Mouse (Mus musculus) limb, embryonic 15.5 days (tissue): ENCODE data around the gene Cfap99. TPM values are rescaled to one million over a fixed set of nuclear protein-coding genes. Genes with fewer than 3 reads are reported as not detected.

Experiments used
- ATAC-seq: fragments of 200-750 bp; cut with Nextera tagmentation; 2 replicates; pipeline ENCODE4 v1.8.0; 2017; ENCODE audit warnings: low read depth, moderate TSS enrichment; ENCODE audit not compliant: insufficient number of reproducible peaks, low FRiP score, low TSS enrichment
- H3K27ac ChIP-seq: fragments of 300-500 bp; sonication (generic); 2 replicates; pipeline ENCODE4 v1.5.1; 2015; ENCODE audit warnings: moderate library complexity, mild to moderate bottlenecking, inconsistent platforms
- H3K27me3 ChIP-seq: fragments of 300-500 bp; sonication (generic); 2 replicates; pipeline ENCODE4 v1.6.1; 2015; ENCODE audit warnings: inconsistent platforms
- H3K36me3 ChIP-seq: fragments of 300-500 bp; sonication (generic); 2 replicates; pipeline ENCODE4 v1.6.1; 2015; ENCODE audit warnings: inconsistent platforms
- H3K4me1 ChIP-seq: fragments of 300-500 bp; sonication (generic); 2 replicates; pipeline ENCODE4 v1.6.1; 2015; ENCODE audit warnings: inconsistent platforms
- H3K4me2 ChIP-seq: fragments of 300-500 bp; sonication (generic); 2 replicates; pipeline ENCODE4 v1.6.1; 2015; ENCODE audit warnings: mild to moderate bottlenecking, inconsistent platforms
- H3K4me3 ChIP-seq: fragments of 300-500 bp; sonication (generic); 2 replicates; pipeline ENCODE4 v1.5.1; 2015; ENCODE audit warnings: mild to moderate bottlenecking, inconsistent platforms
- H3K9ac ChIP-seq: fragments of 300-500 bp; sonication (generic); 2 replicates; pipeline ENCODE4 v1.6.1; 2015; ENCODE audit warnings: inconsistent platforms
- H3K9me3 ChIP-seq: fragments of 300-500 bp; sonication (generic); 2 replicates; pipeline ENCODE4 v1.6.1; 2016; ENCODE audit warnings: inconsistent platforms
- WGBS: fragments of 180-500 bp; shearing (Covaris S2); methylation state at CpG from one replicate; pipeline ENCODE4 v1.1.7; 2015; 5-methylcytosine and 5-hydroxymethylcytosine counted together
- polyA plus RNA-seq: library from polyadenylated mRNA; unstranded; fragments of >200 nt; fragmentation: Nextera tagmentation; extraction: Ambion mirVana; gene quantifications from 2 replicates; pipeline ENCODE4 v1.2.1, GENCODE M21; 2015

Gene Cfap99
- polyA plus RNA-seq, 1 experiment from 2014 or later: not detected

DNA sequence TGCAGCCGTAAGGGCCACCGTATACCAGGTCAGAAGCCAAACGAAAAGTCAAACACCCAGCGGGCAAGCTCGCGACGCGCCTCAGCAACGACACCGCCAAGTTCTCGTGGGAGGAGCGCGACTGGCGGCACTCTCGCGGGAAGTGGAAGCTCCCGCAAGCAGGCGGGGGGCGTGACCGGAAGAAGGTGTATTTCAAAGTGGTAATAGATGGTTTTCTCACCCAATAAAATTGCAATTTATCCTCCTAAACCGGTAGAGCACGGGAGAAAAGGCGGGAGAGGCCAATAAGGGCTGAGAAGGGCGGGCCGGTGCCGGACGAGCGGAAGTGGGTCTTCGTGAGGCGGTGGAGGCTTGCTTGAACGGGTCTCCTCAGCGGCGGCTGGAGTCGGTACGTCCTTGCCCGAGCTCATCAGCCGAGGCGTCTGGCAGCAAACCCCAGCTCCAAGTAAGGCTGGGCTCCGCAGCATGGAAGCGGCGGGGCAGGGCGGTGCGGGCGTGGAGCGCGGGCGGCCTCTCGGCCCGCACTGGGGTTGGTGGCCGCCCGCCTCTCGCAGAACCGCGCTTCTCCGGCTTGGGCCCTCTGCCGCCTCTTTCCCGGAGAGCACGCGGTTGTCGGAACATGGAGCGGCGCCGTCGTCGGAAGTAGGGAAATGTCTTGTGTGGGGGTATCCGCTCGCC lies 47.8 kb downstream of the Cfap99 start, which contains the start of gene Rnf4:
Rnf4 (plus strand) TSS at position 193 of the 678 bp plus-strand sequence.
- H3K4me1 ChIP-seq: peaks cover 19% of the 10 kb centered on the region
- H3K27ac ChIP-seq: peak within 1 kb of the TSS; percentile 91
- ATAC-seq: peak; percentile 96
- WGBS: under 1% methylated on average over 67 of the region's 67 CpGs
- H3K9me3 ChIP-seq: no peaks in the 10 kb centered on the region
- peak within 1 kb of the TSS; percentile 94 for H3K4me3 ChIP-seq
- no peaks in the 10 kb centered on the region for H3K27me3 ChIP-seq
- no peaks in the 10 kb centered on the region for H3K36me3 ChIP-seq
- peak within 1 kb of the TSS; percentile 72 for H3K4me2 ChIP-seq
- peak within 1 kb of the TSS; percentile 86 for H3K9ac ChIP-seq

DNA sequence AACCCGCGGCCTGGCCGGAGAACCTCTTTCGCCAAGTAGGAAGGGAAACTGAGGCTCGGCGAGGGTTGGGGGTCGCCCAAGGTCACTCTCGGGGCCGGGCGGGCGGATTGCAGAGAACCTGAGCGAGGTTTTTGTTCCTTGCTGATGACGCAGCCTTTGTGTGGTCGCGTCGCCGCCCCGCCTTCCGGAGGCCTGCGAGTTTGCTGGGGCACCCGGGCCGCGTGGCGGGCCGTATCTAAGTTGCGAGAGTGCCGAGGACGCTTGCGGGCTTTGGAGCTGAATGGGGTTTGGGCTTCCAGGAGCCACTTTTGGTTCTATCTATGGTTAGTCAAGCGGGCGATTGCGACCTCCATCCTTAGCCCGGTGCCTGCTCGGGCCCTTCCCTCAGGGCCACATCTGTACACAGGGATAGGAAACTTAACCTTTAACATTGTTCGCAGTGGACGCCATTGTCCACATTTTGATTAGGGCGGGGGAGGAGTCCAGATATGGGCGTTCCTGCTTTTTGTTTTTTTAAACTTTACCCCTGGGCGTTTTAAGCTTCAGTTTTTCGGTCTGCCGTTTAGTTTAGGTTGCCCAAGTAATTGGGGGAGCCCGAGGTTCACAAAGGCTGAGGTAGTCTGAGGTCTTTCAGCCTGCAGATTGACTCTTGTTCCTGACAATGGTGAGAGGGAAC lies 48.5 kb downstream of the Cfap99 start:
- Histone ChIP-seq H3K4me2 (peak overlapping the region; percentile 66), H3K4me3 (peak overlapping the region; percentile 94), H3K27ac (peak overlapping the region; percentile 91), H3K9me3 (no peaks in the 10 kb centered on the region), H3K9ac (peak overlapping the region; percentile 78), H3K4me1 (peaks cover 19% of the 10 kb centered on the region), H3K27me3 (no peaks in the 10 kb centered on the region), H3K36me3 (no peaks in the 10 kb centered on the region)
- ATAC-seq: no peak
- under 1% methylated on average over 42 of the region's 42 CpGs for WGBS

DNA sequence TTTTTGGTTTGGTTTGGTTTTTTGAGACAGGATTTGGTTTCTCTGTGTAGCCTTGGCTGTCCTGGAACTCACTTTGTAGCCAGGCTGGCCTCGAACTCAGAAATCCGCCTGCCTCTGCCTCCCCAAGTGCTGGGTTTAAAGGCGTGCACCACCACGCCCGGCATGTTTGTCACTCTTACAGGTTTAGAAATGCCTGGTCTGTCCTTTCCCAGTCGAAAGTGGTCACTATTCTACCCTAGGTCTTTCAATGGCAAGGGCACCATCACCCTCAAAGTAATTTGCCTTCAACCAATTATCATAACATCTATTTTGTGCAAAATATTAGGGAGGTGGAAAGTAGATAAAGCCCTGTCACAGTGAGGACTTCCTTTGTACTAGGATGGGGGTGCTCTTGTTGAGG lies 51.8 kb downstream of the Cfap99 start:
- no peaks in the 10 kb centered on the region for H3K9me3 ChIP-seq
- no peak overlapping the region for H3K4me2 ChIP-seq
- H3K36me3 ChIP-seq: peaks cover 17% of the 10 kb centered on the region

DNA sequence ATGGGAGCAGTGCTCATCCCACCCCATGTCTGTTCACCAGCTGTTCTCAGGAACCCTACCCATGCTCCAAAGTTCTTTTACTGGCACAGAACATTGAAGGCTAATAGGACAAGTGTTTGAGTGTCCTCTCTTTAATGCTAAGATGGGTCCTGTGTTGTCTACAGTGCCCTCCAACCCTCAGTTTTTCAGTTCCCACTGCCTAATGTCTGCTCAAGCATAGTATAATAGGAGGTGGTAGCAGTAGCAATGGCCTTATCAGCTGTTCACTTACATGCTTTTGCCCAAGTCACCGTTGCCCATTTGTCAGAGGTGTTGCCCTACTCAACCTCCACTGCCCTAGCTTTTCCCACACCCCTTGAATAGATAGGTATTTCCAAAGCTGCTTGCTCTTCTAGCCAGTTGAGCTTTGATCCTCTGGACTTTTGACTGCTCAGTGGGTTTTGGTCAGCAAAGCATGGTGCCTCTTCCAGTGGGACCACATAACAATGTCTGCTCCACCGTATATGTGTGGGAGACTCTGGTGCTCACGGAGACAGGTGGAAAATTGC lies 63.8 kb downstream of the Cfap99 start:
- Histone ChIP-seq H3K36me3 (peaks cover 94% of the 10 kb centered on the region), H3K27ac (no peak overlapping the region), H3K9me3 (no peaks in the 10 kb centered on the region), H3K27me3 (no peaks in the 10 kb centered on the region), H3K4me1 (no peaks in the 10 kb centered on the region), H3K4me3 (no peak overlapping the region), H3K9ac (no peak overlapping the region), H3K4me2 (no peak overlapping the region)
- ATAC-seq: no peak
- 78% methylated on average over 3 of the region's 3 CpGs for WGBS

More for the DNA sequence above, 51.8 kb downstream of the Cfap99 start:
- H3K9ac ChIP-seq: no peak overlapping the region
- H3K27me3 ChIP-seq: no peaks in the 10 kb centered on the region
- no peak for ATAC-seq
- H3K27ac ChIP-seq: no peak overlapping the region
- 93% methylated on average over 6 of the region's 6 CpGs for WGBS
- no peak overlapping the region for H3K4me3 ChIP-seq
- peaks cover 18% of the 10 kb centered on the region for H3K4me1 ChIP-seq

DNA sequence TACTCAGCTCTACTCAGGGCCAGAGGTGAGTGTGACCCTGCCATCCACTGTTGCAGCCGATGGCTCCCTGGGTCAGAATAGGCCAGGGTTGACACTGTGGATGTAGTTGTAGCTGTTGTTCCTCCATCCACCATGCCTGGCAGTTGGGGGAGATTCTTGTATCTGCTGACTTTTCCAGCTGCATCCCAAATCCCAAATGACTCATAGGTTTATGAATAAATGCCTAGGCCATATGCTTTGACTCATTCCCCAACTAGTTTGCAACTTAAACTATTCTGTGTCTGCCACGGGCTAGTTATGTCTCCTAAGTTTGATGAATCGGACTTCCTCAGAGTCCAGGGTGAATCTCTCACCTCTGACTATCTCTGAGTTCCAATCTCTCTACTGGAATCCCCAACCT lies 71.9 kb downstream of the Cfap99 start:
- H3K9me3 ChIP-seq: no peaks in the 10 kb centered on the region
- H3K36me3 ChIP-seq: peaks cover 60% of the 10 kb centered on the region
- no peak for ATAC-seq
- H3K27ac ChIP-seq: no peak overlapping the region
- no peak overlapping the region for H3K4me2 ChIP-seq
- 89% methylated on average over 3 of the region's 3 CpGs for WGBS
- no peak overlapping the region for H3K4me3 ChIP-seq
- H3K27me3 ChIP-seq: no peaks in the 10 kb centered on the region
- H3K9ac ChIP-seq: no peak overlapping the region
- no peaks in the 10 kb centered on the region for H3K4me1 ChIP-seq

DNA sequence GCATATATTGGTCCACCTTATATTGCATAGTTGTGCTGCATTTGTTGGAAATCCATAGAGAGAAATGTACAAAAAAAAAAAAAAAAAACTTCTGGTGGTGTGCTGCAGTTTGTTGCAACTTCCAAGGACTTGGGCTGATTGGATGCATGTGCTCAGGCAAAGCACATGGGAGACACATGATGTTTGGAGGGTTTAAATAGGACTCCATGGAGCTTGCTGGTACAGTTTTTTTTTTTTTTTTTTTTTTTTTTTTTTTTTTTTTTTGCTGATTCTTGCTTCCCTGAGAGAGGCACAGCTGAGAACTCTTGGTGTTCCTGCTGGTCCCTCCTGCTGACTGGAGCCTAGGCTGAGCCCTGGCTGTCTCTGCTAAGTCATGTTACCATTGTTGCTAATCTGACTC lies 74.7 kb downstream of the Cfap99 start:
- H3K4me1 ChIP-seq: no peaks in the 10 kb centered on the region
- no peak overlapping the region for H3K4me2 ChIP-seq
- no peak overlapping the region for H3K4me3 ChIP-seq
- no peak overlapping the region for H3K27ac ChIP-seq
- no peak overlapping the region for H3K9ac ChIP-seq
- ATAC-seq: no peak
- no peaks in the 10 kb centered on the region for H3K27me3 ChIP-seq
- peaks cover 36% of the 10 kb centered on the region for H3K36me3 ChIP-seq
- no peaks in the 10 kb centered on the region for H3K9me3 ChIP-seq

DNA sequence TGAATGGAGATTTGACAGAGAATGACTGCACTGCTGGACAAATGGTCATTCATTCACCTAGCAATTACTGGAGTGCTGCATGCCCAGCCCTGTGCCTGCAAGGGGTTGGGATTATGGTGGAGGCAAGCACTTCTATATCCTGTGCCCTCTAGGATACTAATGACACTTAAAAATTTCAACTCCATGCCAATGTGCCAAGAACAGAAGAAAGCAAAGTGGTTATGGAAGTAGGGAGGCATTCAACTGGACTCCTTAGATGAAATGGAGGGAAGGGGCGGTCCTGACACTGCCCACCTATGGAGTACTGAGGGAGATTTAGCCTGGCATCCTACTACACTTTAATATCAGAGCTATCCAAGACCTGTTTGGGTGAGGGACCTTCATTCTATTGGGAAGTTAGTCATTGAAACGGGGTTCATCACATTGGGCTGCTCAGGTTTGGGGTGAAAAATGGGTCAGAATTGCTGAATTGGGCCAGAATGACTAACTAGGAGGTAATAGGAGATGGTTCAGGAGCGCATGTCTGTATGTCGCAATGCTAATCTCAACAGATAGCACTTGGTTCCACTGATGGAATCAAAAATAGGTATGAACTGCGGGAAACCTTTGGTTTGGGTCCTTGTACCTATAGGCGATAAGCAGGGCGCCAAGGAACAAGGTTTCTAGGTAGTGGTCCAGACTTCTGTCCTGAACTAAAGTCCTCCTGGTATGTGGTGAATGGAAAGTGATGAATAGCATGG lies 80.3 kb downstream of the Cfap99 start:
- Histone ChIP-seq H3K4me1 (peaks cover 18% of the 10 kb centered on the region), H3K27me3 (no peaks in the 10 kb centered on the region), H3K4me3 (peak overlapping the region; percentile 86), H3K36me3 (peaks cover 7% of the 10 kb centered on the region), H3K27ac (peak overlapping the region; percentile 83), H3K9ac (peak overlapping the region; percentile 58), H3K4me2 (peak overlapping the region; percentile 67), H3K9me3 (no peaks in the 10 kb centered on the region)
- WGBS: 71% methylated on average over 7 of the region's 7 CpGs
- ATAC-seq: no peak

DNA sequence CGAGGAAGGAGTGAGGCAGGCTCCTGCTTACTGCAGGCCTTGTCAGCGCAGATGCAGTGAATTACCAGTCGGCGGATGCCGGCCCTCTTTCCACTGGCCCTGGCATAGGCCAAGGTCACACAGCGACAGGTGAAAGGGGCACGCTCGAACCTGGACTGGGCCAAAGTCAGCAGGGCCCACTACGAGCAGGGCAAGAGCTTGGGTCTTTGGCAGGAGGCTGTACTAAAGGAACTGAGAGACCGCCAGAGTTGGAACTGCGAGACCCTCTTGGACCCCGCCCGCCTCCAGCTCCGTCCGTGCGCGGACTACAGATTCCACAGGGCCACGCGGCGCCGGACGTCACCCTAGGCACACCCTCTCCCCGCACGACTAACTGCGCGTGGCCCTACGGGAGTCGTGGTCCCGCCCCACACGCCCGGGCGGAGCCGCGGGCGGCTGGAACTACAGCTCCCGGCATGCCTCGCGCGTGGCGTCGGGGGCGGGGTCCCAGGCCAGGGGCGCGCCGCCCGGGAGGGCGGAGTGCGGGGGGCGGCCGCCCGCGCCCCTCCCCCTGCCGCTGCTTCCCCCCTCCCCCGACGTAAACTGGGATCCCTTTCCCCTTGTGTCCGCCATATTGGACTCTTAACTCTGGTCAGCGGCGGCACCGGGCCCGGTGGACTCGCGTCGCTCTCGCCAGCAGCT lies 81.1 kb downstream of the Cfap99 start, which contains the start of gene Fam193a:
Fam193a (plus strand) TSS at position 593 of the 681 bp plus-strand sequence.
- peaks cover 18% of the 10 kb centered on the region for H3K4me1 ChIP-seq
- peak within 1 kb of the TSS; percentile 96 for H3K9ac ChIP-seq
- peaks cover 5% of the 10 kb centered on the region; the same call in 1 of the 2 replicates for H3K36me3 ChIP-seq
- H3K9me3 ChIP-seq: no peaks in the 10 kb centered on the region
- ATAC-seq: peak; percentile 100
- peak within 1 kb of the TSS; percentile 86 for H3K4me3 ChIP-seq
- peak within 1 kb of the TSS; percentile 85 for H3K27ac ChIP-seq
- no peaks in the 10 kb centered on the region for H3K27me3 ChIP-seq
- under 1% methylated on average over 47 of the region's 64 CpGs for WGBS
- H3K4me2 ChIP-seq: peak within 1 kb of the TSS; percentile 67

DNA sequence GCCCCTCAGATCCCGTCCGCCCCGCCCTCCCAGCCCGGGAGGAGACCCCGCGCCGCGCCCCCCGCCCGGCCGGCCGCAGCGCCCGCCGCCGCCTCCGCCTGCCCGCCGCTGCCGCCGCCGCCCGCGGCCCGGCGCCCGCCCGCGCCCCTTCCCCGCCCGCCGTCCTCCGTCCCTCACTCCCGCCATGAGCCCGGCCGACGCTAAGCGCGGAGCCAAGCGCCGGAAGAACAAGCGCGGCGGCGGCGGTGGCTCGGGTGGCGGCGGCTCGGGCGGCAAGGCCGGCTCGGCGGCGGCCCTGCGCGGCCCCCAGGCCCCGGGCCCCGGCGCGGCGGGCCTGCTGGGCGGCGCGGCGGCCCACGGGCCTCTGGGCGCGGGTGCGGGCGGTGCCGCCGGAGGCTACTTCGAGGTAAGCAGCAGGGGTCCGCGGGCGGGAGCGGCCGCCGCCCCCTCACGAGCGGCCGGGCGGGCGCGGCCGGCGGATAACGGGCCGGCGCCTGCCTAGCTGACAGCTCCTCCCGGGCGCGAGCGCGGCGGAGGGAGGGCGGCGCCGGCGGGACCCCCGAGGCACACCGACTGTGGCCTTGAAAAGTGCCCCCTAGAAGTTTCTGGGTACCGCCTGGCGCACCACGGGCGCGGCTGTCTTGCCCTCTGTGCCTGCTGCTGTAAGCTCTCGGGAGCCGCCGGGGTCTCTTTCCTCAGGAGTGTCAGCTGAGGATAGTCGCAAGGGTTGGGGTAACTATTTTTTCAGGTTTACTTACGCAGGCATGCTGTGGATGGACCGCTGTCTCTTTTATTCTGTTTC lies 81.8 kb downstream of the Cfap99 start:
- no peak for ATAC-seq
- peaks cover 18% of the 10 kb centered on the region for H3K4me1 ChIP-seq
- H3K27me3 ChIP-seq: no peaks in the 10 kb centered on the region
- H3K36me3 ChIP-seq: no peaks in the 10 kb centered on the region; the same call in 1 of the 2 replicates
- no peaks in the 10 kb centered on the region for H3K9me3 ChIP-seq
- H3K27ac ChIP-seq: peak overlapping the region; percentile 85
- H3K9ac ChIP-seq: peak overlapping the region; percentile 96
- H3K4me3 ChIP-seq: peak overlapping the region; percentile 86
- peak overlapping the region; percentile 58 for H3K4me2 ChIP-seq
- WGBS: under 1% methylated on average over 54 of the region's 114 CpGs

DNA sequence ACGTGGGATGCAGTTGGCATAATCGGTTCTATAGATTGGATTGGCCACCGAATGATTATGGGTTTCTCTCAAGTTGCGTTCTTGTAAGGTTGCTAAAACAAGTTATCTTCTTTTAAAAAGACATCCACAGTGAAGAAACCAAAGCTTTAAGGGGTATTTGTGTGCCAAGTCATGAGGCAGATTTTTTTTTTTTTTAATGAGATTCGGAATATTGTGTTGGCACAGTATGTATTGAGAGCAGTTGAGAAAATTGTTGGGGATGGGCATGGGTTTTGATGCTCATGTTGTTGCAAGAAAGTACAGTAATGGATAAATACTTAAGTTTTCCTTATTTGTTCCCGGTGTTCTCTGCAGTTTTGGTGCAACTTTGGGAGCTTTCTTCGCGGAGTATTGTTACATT lies 82.4 kb downstream of the Cfap99 start:
- peaks cover 18% of the 10 kb centered on the region for H3K4me1 ChIP-seq
- H3K4me2 ChIP-seq: peak overlapping the region; percentile 58
- H3K36me3 ChIP-seq: no peaks in the 10 kb centered on the region
- H3K4me3 ChIP-seq: peak overlapping the region; percentile 86
- no peaks in the 10 kb centered on the region for H3K9me3 ChIP-seq
- H3K27ac ChIP-seq: no peak overlapping the region
- no peaks in the 10 kb centered on the region for H3K27me3 ChIP-seq
- WGBS: 22% methylated on average over 8 of the region's 8 CpGs
- peak overlapping the region; percentile 96 for H3K9ac ChIP-seq
- no peak for ATAC-seq

DNA sequence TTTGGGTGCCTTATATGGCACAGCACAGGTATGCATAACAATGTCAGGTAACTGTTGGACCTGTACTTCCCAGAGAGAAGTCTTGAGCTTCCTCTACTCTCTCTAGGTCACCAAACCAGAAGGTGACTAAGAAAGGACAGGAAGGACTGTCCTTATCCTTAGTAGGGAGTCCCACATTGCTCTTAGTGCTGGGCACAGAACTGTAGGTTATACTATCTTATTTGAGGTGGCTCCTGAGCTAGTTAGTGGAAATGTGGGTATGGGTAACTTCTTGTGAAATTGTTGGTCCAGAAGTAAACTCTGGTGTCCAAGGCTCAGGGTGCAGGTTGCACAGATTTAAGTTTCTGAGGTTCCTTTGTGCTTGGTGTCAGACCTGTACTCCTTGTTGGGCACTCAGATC lies 83.7 kb downstream of the Cfap99 start:
- ATAC-seq: no peak
- Histone ChIP-seq H3K9me3 (no peaks in the 10 kb centered on the region), H3K4me3 (no peak overlapping the region), H3K27me3 (no peaks in the 10 kb centered on the region), H3K4me2 (no peak overlapping the region), H3K9ac (no peak overlapping the region), H3K4me1 (peaks cover 18% of the 10 kb centered on the region), H3K36me3 (no peaks in the 10 kb centered on the region), H3K27ac (no peak overlapping the region)
